Comparison of ENCODE assay signal across 8 mouse cellular contexts in the genomic region with DNA sequence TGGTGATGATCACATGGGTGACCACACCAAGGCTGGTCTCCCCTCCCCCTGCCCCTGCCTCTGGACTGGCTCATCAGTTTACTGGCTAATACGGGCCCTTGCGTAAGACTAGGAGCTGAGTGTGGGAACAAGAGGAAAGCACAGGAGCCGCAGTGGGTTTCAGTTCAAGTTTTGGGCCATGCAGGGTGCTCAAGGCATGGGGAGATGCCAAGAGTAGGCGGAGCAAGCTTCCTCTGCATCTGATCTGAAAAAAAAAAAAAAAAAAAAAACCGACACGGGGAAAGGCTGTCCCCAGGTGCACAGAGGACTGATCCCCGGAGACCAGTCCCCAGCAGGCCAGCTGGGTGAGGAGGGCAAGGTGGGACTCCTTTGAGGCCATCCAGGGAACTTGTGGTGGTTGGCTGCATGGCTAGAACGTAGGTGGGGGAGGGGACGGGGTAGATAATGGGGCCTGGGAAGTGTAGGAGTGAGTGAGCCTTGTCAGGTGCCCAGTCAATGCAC.
DNase-seq lines count a peak whose midpoint lies in the region; ATAC-seq and TF ChIP-seq lines count a peak whose summit lies in the region.

No protein-coding gene starts in this region.

- no peak for TF ChIP-seq EP300 in liver, postnatal 0 days (IDR thresholded peaks at IDR 0.05; ENCODE audit: low read depth)

- peaks cover 60% of the 10 kb centered on the region for H3K4me1 ChIP-seq in liver, postnatal 0 days (ENCODE audit: insufficient read depth)
- no peaks in the 10 kb centered on the region for H3K4me1 ChIP-seq in midbrain, embryonic 13.5 days (replicated peaks)

- TF ChIP-seq CTCF in liver, postnatal 0 days (IDR thresholded peaks at IDR 0.05; ENCODE audit: low read depth) = no peak

- H3K27ac ChIP-seq in liver, postnatal 0 days (ENCODE audit: low read depth) = peak overlapping the region; percentile 88
- no peak overlapping the region for H3K27ac ChIP-seq in midbrain, embryonic 13.5 days

- 0 out of 2 replicates have a peak overlapping the region, but pooled peaks have one; percentile 11 for H3K9ac ChIP-seq in liver, postnatal 0 days (replicated peaks)
- no peak overlapping the region for H3K9ac ChIP-seq in midbrain, embryonic 13.5 days (replicated peaks)

- WGBS in liver, postnatal 0 days (ENCODE audit: insufficient replicate concordance) = 30% methylated on average over 8 of the region's 9 CpGs
- 73% methylated on average over 8 of the region's 9 CpGs for WGBS in midbrain, embryonic 13.5 days

- DNase-seq in layer of hippocampus, adult 11-12 months (ENCODE audit: low spot score) = peak; percentile 70
- no peak for DNase-seq in layer of hippocampus, adult 18-20 months (ENCODE audit: low spot score in 2 of 2)
- peak; percentile 10 for DNase-seq in adipocyte (ENCODE audit: low spot score)
- peak; percentile 64 for DNase-seq in liver, postnatal 0 days
- DNase-seq in spleen, postnatal 36 days (ENCODE audit: low spot score in 2 of 2) = peak; percentile 80 to 84
- DNase-seq in ovary, postnatal 14 days (ENCODE audit: low spot score) = no peak
- DNase-seq in cerebellum, postnatal 36 days = no peak

- H3K27me3 ChIP-seq in liver, postnatal 0 days (ENCODE audit: insufficient read depth, low read length) = no peaks in the 10 kb centered on the region
- H3K27me3 ChIP-seq in midbrain, embryonic 13.5 days = no peaks in the 10 kb centered on the region

- H3K4me3 ChIP-seq in liver, postnatal 0 days (ENCODE audit: low read depth, low read length) = no peak overlapping the region
- H3K4me3 ChIP-seq in midbrain, embryonic 13.5 days (replicated peaks) = no peak overlapping the region

- no peaks in the 10 kb centered on the region for H3K36me3 ChIP-seq in liver, postnatal 0 days (replicated peaks; ENCODE audit: insufficient read depth, low read length)
- H3K36me3 ChIP-seq in midbrain, embryonic 13.5 days = no peaks in the 10 kb centered on the region

- peak overlapping the region; percentile 11; the same call in 1 of the 2 replicates for H3K4me2 ChIP-seq in liver, postnatal 0 days (ENCODE audit: low read depth, low read length)
- H3K4me2 ChIP-seq in midbrain, embryonic 13.5 days (replicated peaks) = no peak overlapping the region

- peak; percentile 11; the same call in 1 of the 2 replicates for ATAC-seq in liver, postnatal 0 days
- no peak for ATAC-seq in midbrain, embryonic 13.5 days

- no peaks in the 10 kb centered on the region for H3K9me3 ChIP-seq in liver, postnatal 0 days (ENCODE audit: low read length)
- no peaks in the 10 kb centered on the region for H3K9me3 ChIP-seq in midbrain, embryonic 13.5 days

Comparison
In these comparisons a context has a peak if more than half of its experiments do, and no peak if none do; other contexts are left out.
1. DNase-seq: peak in layer of hippocampus, adult 11-12 months (single experiment), adipocyte (single experiment), liver, postnatal 0 days (single experiment) and spleen, postnatal 36 days (2 of 2); none in layer of hippocampus, adult 18-20 months (0 of 2), ovary, postnatal 14 days (single experiment) and cerebellum, postnatal 36 days (0 of 2).